Mouse (Mus musculus) olfactory bulb, adult 2 months (tissue): ENCODE measurements at regions not wholly inside any gene's neighbourhood (a gene's known extent, or its start where the extent isn't known, plus 50 kb on each side); places are given as distances from the start of the nearest gene placed in this dataset.

Experiments used
- CTCF ChIP-seq: fragments of 200-500 bp; IDR thresholded peaks from 2 replicates; pipeline ENCODE4 v1.5.1; 2012; ENCODE audit warnings: low read depth, mild to moderate bottlenecking, low read length, moderate library complexity; ENCODE audit not compliant: insufficient read depth
- POLR2A ChIP-seq: fragments of 200-500 bp; IDR thresholded peaks from 2 replicates; pipeline ENCODE4 v1.6.1; 2012; ENCODE audit warnings: mild to moderate bottlenecking, low read depth, low read length, moderate library complexity; ENCODE audit not compliant: insufficient read depth

DNA sequence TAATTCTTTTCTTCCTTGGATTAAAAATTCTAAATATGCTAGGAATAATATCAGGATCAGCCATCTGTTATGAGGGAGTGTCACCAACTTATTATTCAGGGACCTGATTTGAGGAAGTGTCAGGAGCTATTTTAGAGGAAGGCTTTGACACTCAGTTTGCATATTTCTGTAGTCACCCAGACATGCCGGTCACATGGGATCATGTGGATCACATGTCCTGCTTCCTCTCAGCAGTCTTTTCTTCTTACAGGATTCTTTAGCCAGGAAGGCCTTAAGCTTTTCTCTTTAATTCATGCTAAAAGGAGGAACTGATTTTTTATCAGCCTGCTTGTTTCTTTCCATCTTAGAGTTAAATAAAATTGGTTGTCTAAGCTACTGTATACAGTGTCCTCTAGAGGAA is 183.4 kb upstream of the Frg1 start:
- TF ChIP-seq POLR2A (no peak), CTCF (no peak)
